Comparison of ENCODE assay signal across 8 mouse cellular contexts in the genomic region with DNA sequence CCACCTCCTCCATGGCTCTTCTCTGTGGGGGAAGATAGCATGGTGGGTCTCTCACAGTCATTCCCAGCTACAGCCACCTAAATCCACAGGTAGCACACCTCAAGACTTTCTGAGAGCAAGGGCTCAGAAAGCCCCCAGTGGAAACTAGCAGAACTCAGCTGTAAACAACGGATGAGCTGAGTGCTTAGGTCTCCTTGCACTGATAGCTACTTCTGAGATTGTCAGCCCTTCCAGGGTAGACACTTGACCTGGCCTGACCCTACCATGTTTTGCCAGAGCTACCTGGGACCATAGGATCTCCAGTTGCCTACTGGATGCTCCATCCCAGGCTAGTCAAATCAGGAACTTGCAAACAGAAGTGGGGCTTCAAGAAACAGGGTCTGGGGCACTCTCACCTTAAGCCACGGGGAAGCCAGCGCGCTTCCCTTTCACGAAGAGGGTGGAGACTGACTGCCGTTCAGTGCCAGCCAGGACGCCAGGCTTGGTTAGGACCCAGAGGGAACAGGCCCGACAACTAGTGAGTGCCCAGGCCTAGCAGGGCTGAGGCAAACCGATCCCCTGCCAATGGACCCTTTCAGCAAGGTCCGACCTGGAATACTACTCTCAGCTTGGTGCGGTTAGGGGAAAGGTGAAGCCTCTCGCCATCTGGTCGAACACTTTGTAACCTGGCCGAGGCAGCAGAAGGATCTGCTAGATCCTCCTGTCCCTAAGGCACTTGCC. TPM values are rescaled to one million over a fixed set of nuclear protein-coding genes. Genes with fewer than 3 reads are reported as not detected.
DNase-seq lines count a peak whose midpoint lies in the region; ATAC-seq lines count a peak whose summit lies in the region.

No protein-coding gene starts in this region.

- peak overlapping the region; percentile 91 for H3K4me3 ChIP-seq in embryonic facial prominence, embryonic 10.5 days
- peak overlapping the region; percentile 64 for H3K4me3 ChIP-seq in hindbrain, embryonic 15.5 days
- H3K4me3 ChIP-seq in lung, embryonic 15.5 days, result peak overlapping the region; percentile 93
- H3K4me3 ChIP-seq in stomach, embryonic 15.5 days (replicated peaks), result peak overlapping the region; percentile 84

- peak overlapping the region; percentile 85 for H3K4me2 ChIP-seq in hindbrain, embryonic 15.5 days
- H3K4me2 ChIP-seq in lung, embryonic 15.5 days, result peak overlapping the region; percentile 80
- peak overlapping the region; percentile 80 for H3K4me2 ChIP-seq in stomach, embryonic 15.5 days

- peaks cover 69% of the 10 kb centered on the region for H3K4me1 ChIP-seq in embryonic facial prominence, embryonic 10.5 days
- peaks cover 45% of the 10 kb centered on the region for H3K4me1 ChIP-seq in hindbrain, embryonic 15.5 days (replicated peaks)
- H3K4me1 ChIP-seq in lung, embryonic 15.5 days, result peaks cover 34% of the 10 kb centered on the region
- H3K4me1 ChIP-seq in stomach, embryonic 15.5 days, result peaks cover 29% of the 10 kb centered on the region

- no peak for ATAC-seq in hindbrain, embryonic 15.5 days (ENCODE audit: low FRiP score, low read depth)
- ATAC-seq in lung, embryonic 15.5 days (ENCODE audit: borderline replicate concordance, extremely low read depth, low FRiP score, low TSS enrichment), result no peak
- ATAC-seq in stomach, embryonic 15.5 days (ENCODE audit: insufficient read depth, low FRiP score, low read depth), result no peak

- H3K9me3 ChIP-seq in embryonic facial prominence, embryonic 10.5 days, result no peaks in the 10 kb centered on the region
- H3K9me3 ChIP-seq in hindbrain, embryonic 15.5 days, result no peaks in the 10 kb centered on the region
- H3K9me3 ChIP-seq in lung, embryonic 15.5 days, result no peaks in the 10 kb centered on the region
- no peaks in the 10 kb centered on the region for H3K9me3 ChIP-seq in stomach, embryonic 15.5 days

- DNase-seq in cerebellum, postnatal 10 days, result peak; percentile 58 to 68
- no peak for DNase-seq in cerebellum, adult 11 months
- peak; percentile 48 for DNase-seq in A20 (ENCODE audit: low read depth, low spot score)
- DNase-seq in embryonic facial prominence, embryonic 10.5 days (ENCODE audit: low spot score), result peak; percentile 47
- no peak for DNase-seq in spleen, postnatal 36 days (ENCODE audit: low spot score in 2 of 2)

- peaks cover 57% of the 10 kb centered on the region for H3K36me3 ChIP-seq in embryonic facial prominence, embryonic 10.5 days (replicated peaks)
- peaks cover 32% of the 10 kb centered on the region for H3K36me3 ChIP-seq in hindbrain, embryonic 15.5 days
- peaks cover 39% of the 10 kb centered on the region for H3K36me3 ChIP-seq in lung, embryonic 15.5 days
- peaks cover 34% of the 10 kb centered on the region for H3K36me3 ChIP-seq in stomach, embryonic 15.5 days

- peak overlapping the region; percentile 85 for H3K9ac ChIP-seq in hindbrain, embryonic 15.5 days
- H3K9ac ChIP-seq in lung, embryonic 15.5 days, result peak overlapping the region; percentile 93
- H3K9ac ChIP-seq in stomach, embryonic 15.5 days, result peak overlapping the region; percentile 91

- H3K27me3 ChIP-seq in embryonic facial prominence, embryonic 10.5 days (replicated peaks; ENCODE audit: low read depth, poor library complexity, severe bottlenecking), result no peaks in the 10 kb centered on the region
- H3K27me3 ChIP-seq in hindbrain, embryonic 15.5 days, result no peaks in the 10 kb centered on the region
- H3K27me3 ChIP-seq in lung, embryonic 15.5 days, result no peaks in the 10 kb centered on the region
- H3K27me3 ChIP-seq in stomach, embryonic 15.5 days (replicated peaks), result no peaks in the 10 kb centered on the region

- WGBS in embryonic facial prominence, embryonic 10.5 days, result 2% methylated on average over 14 of the region's 14 CpGs
- WGBS in hindbrain, embryonic 15.5 days, result 1% methylated on average over 14 of the region's 14 CpGs
- under 1% methylated on average over 14 of the region's 14 CpGs for WGBS in lung, embryonic 15.5 days
- WGBS in stomach, embryonic 15.5 days, result under 1% methylated on average over 14 of the region's 14 CpGs

- peak overlapping the region; percentile 99 for H3K27ac ChIP-seq in embryonic facial prominence, embryonic 10.5 days (replicated peaks)
- H3K27ac ChIP-seq in hindbrain, embryonic 15.5 days (replicated peaks), result peak overlapping the region; percentile 100
- H3K27ac ChIP-seq in lung, embryonic 15.5 days, result peak overlapping the region; percentile 97
- peak overlapping the region; percentile 95 for H3K27ac ChIP-seq in stomach, embryonic 15.5 days

RNA-seq across cellular contexts. Expression of a gene that starts 1.4 kb away (rescaled TPM):
- 121 and 132 TPM in 2 replicates for polyA plus RNA-seq in embryonic facial prominence, embryonic 10.5 days (2016; fragmentation: Nextera tagmentation; extraction: Ambion mirVana)
- polyA plus RNA-seq in hindbrain, embryonic 15.5 days (2015; fragmentation: Nextera tagmentation; extraction: Ambion mirVana), result 90.0 and 94.7 TPM in 2 replicates
- polyA plus RNA-seq in lung, embryonic 15.5 days (2015; fragmentation: Nextera tagmentation; extraction: Ambion mirVana), result 49.0 and 53.2 TPM in 2 replicates
- polyA plus RNA-seq in stomach, embryonic 15.5 days (2015; fragmentation: Nextera tagmentation; extraction: Ambion mirVana), result 45.9 and 46.3 TPM in 2 replicates

RNA-seq across cellular contexts. Expression of a gene that starts 26.8 kb away (rescaled TPM):
- polyA plus RNA-seq in embryonic facial prominence, embryonic 10.5 days (2016; fragmentation: Nextera tagmentation; extraction: Ambion mirVana), result 96.6 and 101 TPM in 2 replicates
- polyA plus RNA-seq in hindbrain, embryonic 15.5 days (2015; fragmentation: Nextera tagmentation; extraction: Ambion mirVana), result 45.2 and 48.6 TPM in 2 replicates
- 84.3 and 90.4 TPM in 2 replicates for polyA plus RNA-seq in lung, embryonic 15.5 days (2015; fragmentation: Nextera tagmentation; extraction: Ambion mirVana)
- 69.2 and 79.0 TPM in 2 replicates for polyA plus RNA-seq in stomach, embryonic 15.5 days (2015; fragmentation: Nextera tagmentation; extraction: Ambion mirVana)

RNA-seq across cellular contexts. Expression of a gene that starts 38.9 kb away (rescaled TPM):
- polyA plus RNA-seq in embryonic facial prominence, embryonic 10.5 days (2016; fragmentation: Nextera tagmentation; extraction: Ambion mirVana), result 265 and 272 TPM in 2 replicates
- 275 and 300 TPM in 2 replicates for polyA plus RNA-seq in hindbrain, embryonic 15.5 days (2015; fragmentation: Nextera tagmentation; extraction: Ambion mirVana)
- 205 and 213 TPM in 2 replicates for polyA plus RNA-seq in lung, embryonic 15.5 days (2015; fragmentation: Nextera tagmentation; extraction: Ambion mirVana)
- 157 and 172 TPM in 2 replicates for polyA plus RNA-seq in stomach, embryonic 15.5 days (2015; fragmentation: Nextera tagmentation; extraction: Ambion mirVana)

RNA-seq across cellular contexts. Expression of a gene that starts 39.0 kb away (rescaled TPM):
- 40.0 and 42.1 TPM in 2 replicates for polyA plus RNA-seq in embryonic facial prominence, embryonic 10.5 days (2016; fragmentation: Nextera tagmentation; extraction: Ambion mirVana)
- 119 and 141 TPM in 2 replicates for polyA plus RNA-seq in hindbrain, embryonic 15.5 days (2015; fragmentation: Nextera tagmentation; extraction: Ambion mirVana)
- polyA plus RNA-seq in lung, embryonic 15.5 days (2015; fragmentation: Nextera tagmentation; extraction: Ambion mirVana), result 35.4 and 38.3 TPM in 2 replicates
- polyA plus RNA-seq in stomach, embryonic 15.5 days (2015; fragmentation: Nextera tagmentation; extraction: Ambion mirVana), result 35.8 and 40.9 TPM in 2 replicates

Comparison
In these comparisons a context has a peak if more than half of its experiments do, and no peak if none do; other contexts are left out.
1. DNase-seq: peak in cerebellum, postnatal 10 days (2 of 2), A20 (single experiment) and embryonic facial prominence, embryonic 10.5 days (single experiment); none in cerebellum, adult 11 months (single experiment) and spleen, postnatal 36 days (0 of 2).
2. Peak in every context shown above with its lines, with median percentiles within 50 percentile points of each other: H3K27ac ChIP-seq, H3K4me3 ChIP-seq, H3K4me2 ChIP-seq and H3K9ac ChIP-seq.